Mouse (Mus musculus) neural tube, embryonic 15.5 days (tissue): ENCODE results near the gene Prr5. TPM values are rescaled to one million over a fixed set of nuclear protein-coding genes. Genes with fewer than 3 reads are reported as not detected.

Experiments
- ATAC-seq: fragments of 200-750 bp; cut with Nextera tagmentation; 2 replicates; pipeline ENCODE4 v1.8.0; 2017; ENCODE audit warnings: mild to moderate bottlenecking, moderate TSS enrichment, moderate library complexity; ENCODE audit not compliant: low FRiP score
- H3K27ac ChIP-seq: fragments of 300-500 bp; sonication (generic); replicated peaks from 2 replicates; pipeline ENCODE4 v1.5.1; 2015; ENCODE audit warnings: mild to moderate bottlenecking, inconsistent platforms
- H3K27me3 ChIP-seq: fragments of 300-500 bp; sonication (generic); replicated peaks from 2 replicates; pipeline ENCODE4 v1.6.1; 2015; ENCODE audit warnings: inconsistent platforms
- H3K36me3 ChIP-seq: fragments of 300-500 bp; sonication (generic); 2 replicates; pipeline ENCODE4 v1.6.1; 2015; ENCODE audit warnings: inconsistent platforms
- H3K4me1 ChIP-seq: fragments of 300-500 bp; sonication (generic); 2 replicates; pipeline ENCODE4 v1.6.1; 2015; ENCODE audit warnings: inconsistent platforms
- H3K4me2 ChIP-seq: fragments of 300-500 bp; sonication (generic); 2 replicates; pipeline ENCODE4 v1.6.1; 2015; ENCODE audit warnings: inconsistent platforms, mild to moderate bottlenecking, moderate library complexity
- H3K4me3 ChIP-seq: fragments of 300-500 bp; sonication (generic); replicated peaks from 2 replicates; pipeline ENCODE4 v1.5.1; 2015; ENCODE audit warnings: mild to moderate bottlenecking, inconsistent platforms
- H3K9ac ChIP-seq: fragments of 300-500 bp; sonication (generic); replicated peaks from 2 replicates; pipeline ENCODE4 v1.6.1; 2015; ENCODE audit warnings: mild to moderate bottlenecking, inconsistent platforms
- H3K9me3 ChIP-seq: fragments of 300-500 bp; sonication (generic); replicated peaks from 2 replicates; pipeline ENCODE4 v1.6.1; 2016; ENCODE audit warnings: inconsistent platforms
- WGBS: fragments of 180-500 bp; shearing (Covaris S2); methylation state at CpG from one replicate; pipeline ENCODE4 v1.1.7; 2015; ENCODE audit warnings: mixed read lengths; 5-methylcytosine and 5-hydroxymethylcytosine counted together
- polyA plus RNA-seq: library from polyadenylated mRNA; unstranded; fragments of >200 nt; fragmentation: Nextera tagmentation; extraction: Ambion mirVana; gene quantifications from 2 replicates; pipeline ENCODE4 v1.2.1, GENCODE M21; 2015

Gene Prr5
- polyA plus RNA-seq, 1 experiment from 2014 or later, result 29.3 TPM

DNA sequence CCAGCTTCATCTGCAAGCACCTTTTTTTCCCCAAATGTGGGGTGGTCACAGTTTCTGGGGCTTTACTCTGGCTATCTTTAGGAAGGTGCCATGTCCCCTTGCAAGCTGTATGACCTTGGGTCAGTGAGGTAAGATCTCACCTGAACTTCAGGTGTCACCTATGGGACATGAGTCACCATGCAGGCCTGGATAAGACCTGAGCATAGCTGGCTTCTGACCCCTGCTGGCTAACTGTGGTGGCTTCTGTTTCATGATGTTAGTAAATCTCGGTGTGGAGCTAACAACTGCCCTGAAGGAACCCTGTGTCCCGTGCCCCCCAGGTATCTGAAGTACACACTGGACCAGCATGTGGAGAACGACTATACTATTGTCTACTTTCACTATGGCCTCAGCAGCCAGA lies 72.2 kb downstream of the Prr5 start:
- 0 out of 2 replicates have a peak, but pooled peaks cover 3% of the 10 kb centered on the region for H3K9me3 ChIP-seq
- no peak overlapping the region for H3K4me3 ChIP-seq
- H3K9ac ChIP-seq, result no peak overlapping the region
- H3K27ac ChIP-seq, result no peak overlapping the region
- no peak for ATAC-seq
- H3K4me2 ChIP-seq, result no peak overlapping the region
- no peaks in the 10 kb centered on the region for H3K27me3 ChIP-seq
- WGBS, result 77% methylated on average over 3 of the region's 3 CpGs
- H3K36me3 ChIP-seq, result no peaks in the 10 kb centered on the region
- peaks cover 7% of the 10 kb centered on the region for H3K4me1 ChIP-seq

DNA sequence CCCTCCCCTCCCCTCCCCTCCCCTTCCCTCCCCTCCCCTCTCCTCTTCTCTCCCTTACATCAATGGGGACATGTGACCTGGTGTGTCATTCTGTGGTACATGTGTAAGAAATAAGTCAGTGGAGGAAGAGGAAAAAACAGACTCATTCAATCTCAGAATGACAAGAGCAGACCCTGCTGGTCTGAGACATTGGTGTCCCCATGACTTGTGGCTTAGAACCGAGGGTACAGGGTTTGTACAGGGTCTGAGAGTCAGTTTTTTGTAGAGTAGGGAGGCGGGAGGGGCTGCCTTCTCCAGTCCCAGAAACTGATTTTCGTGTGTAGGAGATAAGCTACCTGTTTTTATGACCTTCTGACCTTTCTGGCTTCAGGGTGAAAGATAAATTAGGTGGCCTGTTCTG lies 73.9 kb downstream of the Prr5 start:
- WGBS, result 22% methylated on average over 3 of the region's 3 CpGs
- ATAC-seq, result no peak
- H3K9me3 ChIP-seq, result 0 out of 2 replicates have a peak, but pooled peaks cover 3% of the 10 kb centered on the region
- no peak overlapping the region for H3K27ac ChIP-seq
- no peak overlapping the region for H3K4me2 ChIP-seq
- H3K4me1 ChIP-seq, result no peaks in the 10 kb centered on the region
- H3K27me3 ChIP-seq, result no peaks in the 10 kb centered on the region
- H3K4me3 ChIP-seq, result no peak overlapping the region
- no peaks in the 10 kb centered on the region for H3K36me3 ChIP-seq
- no peak overlapping the region for H3K9ac ChIP-seq

DNA sequence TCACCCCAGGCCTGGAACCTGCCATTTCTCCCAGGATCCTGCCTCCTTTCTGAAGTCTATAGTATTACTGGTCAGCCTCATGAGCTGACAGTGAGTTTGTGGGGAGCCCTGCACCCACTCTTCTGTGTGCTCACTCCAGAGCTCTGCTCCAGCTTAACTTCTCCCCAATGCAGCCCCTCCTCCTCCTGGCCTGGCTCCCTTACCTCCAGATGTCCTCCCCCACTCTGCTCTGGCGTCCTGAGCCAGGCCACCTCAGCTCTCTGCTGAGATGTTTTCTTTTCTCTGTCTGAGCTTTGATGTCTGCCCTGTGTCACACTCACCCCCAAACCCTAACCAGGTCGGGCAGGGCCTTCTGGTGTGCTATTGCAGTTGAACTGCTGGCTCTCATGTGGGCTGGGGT lies 74.9 kb downstream of the Prr5 start:
- no peak overlapping the region for H3K27ac ChIP-seq
- H3K4me2 ChIP-seq, result no peak overlapping the region
- no peak for ATAC-seq
- no peak overlapping the region for H3K9ac ChIP-seq
- no peaks in the 10 kb centered on the region for H3K4me1 ChIP-seq
- no peaks in the 10 kb centered on the region for H3K27me3 ChIP-seq
- 22% methylated on average over 2 of the region's 2 CpGs for WGBS
- 0 out of 2 replicates have a peak, but pooled peaks cover 3% of the 10 kb centered on the region for H3K9me3 ChIP-seq
- no peak overlapping the region for H3K4me3 ChIP-seq
- H3K36me3 ChIP-seq, result no peaks in the 10 kb centered on the region

DNA sequence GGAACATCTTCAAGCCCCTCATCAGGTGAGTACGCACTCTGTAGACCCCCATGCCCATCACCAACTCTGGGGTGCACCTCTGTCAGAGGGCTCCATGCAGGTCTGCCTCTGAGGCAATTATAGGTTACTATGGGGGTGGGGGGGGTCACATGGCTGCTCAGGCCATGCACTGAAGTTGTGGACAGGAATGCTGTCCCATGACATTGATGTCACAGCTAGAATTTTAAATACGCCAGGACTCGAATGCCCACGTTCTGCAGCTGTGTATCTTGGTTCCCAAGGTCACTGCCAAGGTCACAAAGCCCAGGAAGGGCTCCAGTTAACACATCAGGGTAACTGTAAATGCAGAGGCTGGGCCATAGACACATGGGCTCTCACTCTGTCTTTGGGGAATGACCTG lies 76.4 kb downstream of the Prr5 start:
- Histone ChIP-seq H3K27me3 (no peaks in the 10 kb centered on the region), H3K9ac (no peak overlapping the region), H3K4me1 (no peaks in the 10 kb centered on the region), H3K36me3 (no peaks in the 10 kb centered on the region), H3K9me3 (no peaks in the 10 kb centered on the region), H3K4me3 (no peak overlapping the region), H3K27ac (no peak overlapping the region), H3K4me2 (no peak overlapping the region)
- ATAC-seq, result no peak
- 93% methylated on average over 4 of the region's 4 CpGs for WGBS

Other genes starting within 250 kb of the Prr5 start
- 8.0 and 8.4 TPM in 2 replicates for gene Shisal1, start 222.5 kb upstream of the Prr5 start, polyA plus RNA-seq
- gene Rtl6, start 111.8 kb upstream of the Prr5 start, polyA plus RNA-seq, result 46.5 and 55.0 TPM in 2 replicates
- 2.0 and 10.0 TPM in 2 replicates for gene Arhgap8, start 50.4 kb downstream of the Prr5 start, polyA plus RNA-seq
- 2.6 and 3.3 TPM in 2 replicates for gene Phf21b, start 186.4 kb downstream of the Prr5 start, polyA plus RNA-seq